Mouse (Mus musculus): ENCODE data around the gene Adcy2.

Adcy2 gene

GRCm38 (mm10) chr13:68572966-68573913 is 426.1 kb downstream of the Adcy2 start:
- in situ Hi-C loops (cut with MboI; ENCODE audit: low sequenced_read_pairs) = loop anchor here (25.0 kb wide), 1 partner anchor 711 kb away; the partner anchor contains the start of gene BC048507

GRCm38 (mm10) chr13:68572247-68572646 is 427.1 kb downstream of the Adcy2 start:
- in situ Hi-C loops (cut with MboI; ENCODE audit: low sequenced_read_pairs) = loop anchor here (25.0 kb wide), 1 partner anchor 710 kb away; the partner anchor contains the start of gene BC048507
